ENCODE assay signal across 10 mouse cellular contexts in the genomic region with DNA sequence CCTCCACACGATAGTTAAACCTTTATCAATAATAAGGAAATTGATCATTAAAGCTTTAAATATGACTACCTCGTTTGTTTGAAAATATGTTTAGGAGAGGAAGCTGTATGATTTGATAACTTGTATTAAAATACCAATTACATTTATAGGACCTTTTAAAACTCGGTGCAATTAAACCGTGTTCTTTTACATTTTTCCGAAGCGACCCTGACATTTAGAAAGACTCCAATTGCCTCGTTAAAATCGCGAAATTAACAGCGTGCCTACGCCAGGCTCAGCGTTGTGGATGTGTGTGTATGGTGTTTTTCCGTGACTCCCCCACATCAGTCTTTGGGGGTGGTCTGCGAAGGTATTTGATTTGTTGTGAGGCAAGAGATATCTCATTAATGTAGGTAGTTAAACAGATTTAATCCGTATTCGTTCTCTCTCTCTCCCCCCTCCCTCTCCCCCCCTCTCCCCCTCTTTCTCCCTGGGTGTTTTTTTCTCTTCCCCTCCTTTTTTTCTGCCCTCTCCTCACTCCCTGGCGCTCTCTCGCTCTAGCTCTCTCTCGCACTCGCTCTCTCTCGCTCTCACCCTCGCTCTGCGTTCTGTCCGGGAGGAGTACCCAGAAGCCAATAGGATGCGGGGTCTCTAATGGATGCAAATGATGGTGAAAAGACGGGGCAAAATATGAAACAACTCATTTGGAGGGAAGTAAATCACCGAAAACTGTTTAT. TPM values are rescaled to one million over a fixed set of nuclear protein-coding genes. Genes with fewer than 3 reads are reported as not detected.
DNase-seq lines count a peak whose midpoint lies in the region; ATAC-seq and TF ChIP-seq lines count a peak whose summit lies in the region.
"Had no signal": no experiment of that assay in that cellular context is flagged by ENCODE, and none has a peak within 500 bp of the region (broad histone marks: within the 10 kb centered on the region; RNA-seq: fewer than 3 reads in every experiment).

Gene Hoxb8, plus strand, starts transcription at position 51 of the 716 bp plus-strand sequence.

- no peak for DNase-seq in heart, embryonic 10.5 days (ENCODE audit: low spot score)
- no peak for DNase-seq in Patski (ENCODE audit: low read depth, low spot score)
- DNase-seq in cerebellum, adult 11 months: no peak
- no peak for DNase-seq in thymus, postnatal 4 days
- no peak for DNase-seq in c-Kit-positive CD71-positive TER-119-positive erythroid progenitor cells, embryonic 14.5 days (ENCODE audit: low spot score)
- DNase-seq: heart, adult 18-20 months had no signal

- no peak for ATAC-seq in heart, embryonic 12.5 days (ENCODE audit: insufficient number of reproducible peaks, low FRiP score)
- no peak for ATAC-seq in Patski
- no peak for ATAC-seq in hindbrain, embryonic 16.5 days
- ATAC-seq in limb, embryonic 15.5 days (ENCODE audit: insufficient number of reproducible peaks, low FRiP score, low TSS enrichment, low read depth): no peak
- ATAC-seq: activated CD4-positive, CD25-positive, alpha-beta regulatory T cell, adult 4 months had no signal

- CTCF ChIA-PET in Patski (lab: Charles Lee): interaction anchor here (0.9 to 12.6 kb wide), 6 partner anchors 18 to 458 kb away, joined by 3 to 215 read pairs (median 5); partner anchors contain the start of genes Hoxb5 and Hoxb6

- POLR2A ChIA-PET in Patski (lab: Charles Lee): interaction anchor here (0.6 to 42.9 kb wide), 14 partner anchors 10 to 464 kb away, joined by 3 to 1274 read pairs (median 4); partner anchors contain the start of genes Hoxb4, Hoxb5, Hoxb6 and Hoxb7

- no peaks in the 10 kb centered on the region for H3K9me3 ChIP-seq in heart, embryonic 10.5 days
- H3K9me3 ChIP-seq in heart, embryonic 12.5 days (replicated peaks): no peaks in the 10 kb centered on the region
- H3K9me3 ChIP-seq in hindbrain, embryonic 16.5 days (ENCODE audit: control insufficient read depth, low read length): peaks cover 3% of the 10 kb centered on the region; the same call in 1 of the 2 replicates
- no peaks in the 10 kb centered on the region for H3K9me3 ChIP-seq in limb, embryonic 15.5 days

- peak within 1 kb of the TSS; percentile 23 for H3K4me3 ChIP-seq in heart, embryonic 10.5 days
- H3K4me3 ChIP-seq in heart, embryonic 12.5 days: no peak within 1 kb of the TSS
- H3K4me3 ChIP-seq in hindbrain, embryonic 16.5 days (ENCODE audit: low read length): peak within 1 kb of the TSS; percentile 43
- peak within 1 kb of the TSS; percentile 22 for H3K4me3 ChIP-seq in limb, embryonic 15.5 days

- no peak within 1 kb of the TSS for H3K27ac ChIP-seq in heart, embryonic 10.5 days
- no peak within 1 kb of the TSS for H3K27ac ChIP-seq in heart, embryonic 12.5 days (ENCODE audit: poor library complexity, severe bottlenecking)
- peak within 1 kb of the TSS; percentile 83 for H3K27ac ChIP-seq in hindbrain, embryonic 16.5 days (ENCODE audit: low read depth, low read length)
- no peak within 1 kb of the TSS for H3K27ac ChIP-seq in limb, embryonic 15.5 days

- 1% methylated on average over 27 of the region's 27 CpGs for WGBS in heart, embryonic 10.5 days
- WGBS in heart, embryonic 12.5 days: 1% methylated on average over 27 of the region's 27 CpGs
- WGBS in hindbrain, embryonic 16.5 days: 2% methylated on average over 27 of the region's 27 CpGs
- 2% methylated on average over 27 of the region's 27 CpGs for WGBS in limb, embryonic 15.5 days

- peaks cover 100% of the 10 kb centered on the region for H3K27me3 ChIP-seq in heart, embryonic 10.5 days (ENCODE audit: insufficient read depth, poor library complexity, severe bottlenecking)
- peaks cover 93% of the 10 kb centered on the region for H3K27me3 ChIP-seq in heart, embryonic 12.5 days (replicated peaks)
- H3K27me3 ChIP-seq in Patski: no peaks in the 10 kb centered on the region
- peaks cover 57% of the 10 kb centered on the region for H3K27me3 ChIP-seq in hindbrain, embryonic 16.5 days (replicated peaks; ENCODE audit: control insufficient read depth, insufficient read depth, low read length)
- H3K27me3 ChIP-seq in limb, embryonic 15.5 days: peaks cover 98% of the 10 kb centered on the region

- TF ChIP-seq CTCF in Patski (IDR thresholded peaks at IDR 0.05): no peak

- H3K4me2 ChIP-seq in heart, embryonic 12.5 days: no peak within 1 kb of the TSS
- H3K4me2 ChIP-seq in hindbrain, embryonic 16.5 days (ENCODE audit: low read length): peak within 1 kb of the TSS; percentile 11
- H3K4me2 ChIP-seq in limb, embryonic 15.5 days: no peak within 1 kb of the TSS

- H3K36me3 ChIP-seq in heart, embryonic 10.5 days: no peaks in the 10 kb centered on the region
- no peaks in the 10 kb centered on the region for H3K36me3 ChIP-seq in heart, embryonic 12.5 days
- no peaks in the 10 kb centered on the region for H3K36me3 ChIP-seq in hindbrain, embryonic 16.5 days (ENCODE audit: control insufficient read depth, insufficient read depth, low read length)
- H3K36me3 ChIP-seq in limb, embryonic 15.5 days: no peaks in the 10 kb centered on the region

- H3K4me1 ChIP-seq in heart, embryonic 10.5 days: peaks cover 26% of the 10 kb centered on the region
- peaks cover 28% of the 10 kb centered on the region for H3K4me1 ChIP-seq in heart, embryonic 12.5 days (replicated peaks)
- H3K4me1 ChIP-seq in hindbrain, embryonic 16.5 days (ENCODE audit: control insufficient read depth, insufficient read depth, low read depth, low read length): peaks cover 2% of the 10 kb centered on the region; the same call in 1 of the 2 replicates
- peaks cover 22% of the 10 kb centered on the region for H3K4me1 ChIP-seq in limb, embryonic 15.5 days

- no peak within 1 kb of the TSS for H3K9ac ChIP-seq in heart, embryonic 12.5 days
- no peak within 1 kb of the TSS; the same call in 1 of the 2 replicates for H3K9ac ChIP-seq in hindbrain, embryonic 16.5 days (ENCODE audit: low read depth, low read length)
- no peak within 1 kb of the TSS for H3K9ac ChIP-seq in limb, embryonic 15.5 days

- in situ Hi-C loops in Patski (cut with MboI; ENCODE audit: low pct_unique_long_range_greater_than_20kb): no loop called here

RNA-seq across cellular contexts. Expression of gene Hoxb8, which starts in this region (rescaled TPM):
- polyA plus RNA-seq in heart, embryonic 10.5 days (2016; fragmentation: Nextera tagmentation; extraction: Ambion mirVana): 0.30 TPM in 1 of 2 replicates, not detected in the other
- polyA plus RNA-seq in heart, embryonic 12.5 days (2016; fragmentation: Nextera tagmentation; extraction: Ambion mirVana): 0.06 TPM in 1 of 2 replicates, not detected in the other
- 118 TPM for polyA plus RNA-seq in Patski (2021)
- polyA plus RNA-seq in hindbrain, embryonic 16.5 days (2015; fragmentation: Nextera tagmentation; extraction: Ambion mirVana): 15.1 and 15.9 TPM in 2 replicates
- 0.36 and 0.37 TPM in 2 replicates for polyA plus RNA-seq in limb, embryonic 15.5 days (2015; fragmentation: Nextera tagmentation; extraction: Ambion mirVana)
- polyA plus RNA-seq: activated CD4-positive, CD25-positive, alpha-beta regulatory T cell, adult 4 months had no signal

Comparison
In these comparisons a context has a peak if more than half of its experiments do, and no peak if none do; other contexts are left out.
1. RNA of gene Hoxb8 (polyA plus RNA-seq): 118 TPM in Patski (single experiment) and 15.1 to 15.9 TPM in hindbrain, embryonic 16.5 days; 0.36 to 0.37 TPM in limb, embryonic 15.5 days, 0.30 TPM in heart, embryonic 10.5 days and 0.06 TPM in heart, embryonic 12.5 days; every median in the first group is over 10 times any median in the second.